Mouse (Mus musculus) embryo, embryonic 11 days (tissue): ENCODE measurements at regions not wholly inside any gene's neighbourhood (a gene's known extent, or its start where the extent isn't known, plus 50 kb on each side); places are given as distances from the start of the nearest gene placed in this dataset.
A peak's percentile ranks its signal among the peaks of the same experiment; 100 is the strongest.

Source experiments
- DNase-seq: peaks from one replicate; pipeline ENCODE4 v3.0.0-alpha.2; 2015

DNA sequence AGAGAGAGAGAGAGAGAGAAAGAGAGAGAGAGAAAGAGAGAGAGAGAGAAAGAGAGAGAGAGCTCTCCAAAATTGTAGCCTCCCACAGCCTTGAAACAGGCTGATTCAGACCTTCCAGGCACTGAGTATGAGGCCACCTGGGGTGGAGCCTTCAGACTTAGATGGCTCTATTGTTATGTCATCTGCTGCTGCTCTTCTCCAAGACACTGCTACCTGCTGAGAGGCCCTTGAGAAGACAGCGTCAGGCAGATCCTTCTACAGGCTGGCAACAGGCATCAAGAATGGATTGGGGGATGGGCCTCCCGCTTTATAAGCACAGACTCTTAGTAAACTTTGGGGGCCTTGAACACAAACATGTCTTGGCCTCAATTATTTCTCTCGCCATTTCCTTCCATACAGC lies 1340.9 kb upstream of the Adgrl3 start:
- peak; percentile 11 for DNase-seq

DNA sequence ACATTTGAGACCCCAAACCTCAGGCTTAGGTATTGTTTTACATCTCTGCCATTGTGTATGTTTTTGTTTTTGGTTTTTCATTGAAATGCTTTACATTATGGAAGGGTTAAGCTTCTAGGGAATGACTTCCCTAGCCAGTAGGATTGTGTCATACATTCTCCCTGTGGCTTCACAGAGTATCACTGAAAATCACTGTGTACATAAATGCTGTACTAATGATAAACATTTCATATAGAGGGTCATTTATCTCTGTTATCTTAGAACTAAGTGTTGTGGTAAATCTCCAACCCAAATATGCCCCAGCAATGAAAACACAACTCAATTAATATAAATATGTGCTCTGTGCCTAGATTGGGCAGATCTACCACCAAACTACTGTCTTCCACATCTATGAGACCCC lies 1339.6 kb upstream of the Adgrl3 start:
- no peak for DNase-seq

DNA sequence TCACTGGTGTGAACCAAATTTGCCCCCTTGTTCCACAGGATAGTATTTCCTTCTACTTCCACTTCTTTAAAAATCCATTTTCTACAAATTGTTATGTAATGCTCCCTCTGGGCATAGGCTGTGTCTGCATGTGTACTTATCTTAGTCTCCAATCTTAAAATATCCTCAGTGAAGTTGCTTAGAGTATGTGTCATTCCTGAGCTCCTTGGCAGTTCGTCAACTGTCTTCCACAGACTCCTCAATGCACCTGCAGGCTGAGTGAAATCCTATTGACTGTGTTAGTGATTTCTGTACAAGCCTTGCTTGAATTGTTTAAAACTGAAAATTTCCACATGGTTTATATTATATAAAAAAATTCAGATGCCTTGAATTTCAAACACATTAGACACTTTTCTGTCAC lies 1313.3 kb upstream of the Adgrl3 start:
- no peak for DNase-seq

DNA sequence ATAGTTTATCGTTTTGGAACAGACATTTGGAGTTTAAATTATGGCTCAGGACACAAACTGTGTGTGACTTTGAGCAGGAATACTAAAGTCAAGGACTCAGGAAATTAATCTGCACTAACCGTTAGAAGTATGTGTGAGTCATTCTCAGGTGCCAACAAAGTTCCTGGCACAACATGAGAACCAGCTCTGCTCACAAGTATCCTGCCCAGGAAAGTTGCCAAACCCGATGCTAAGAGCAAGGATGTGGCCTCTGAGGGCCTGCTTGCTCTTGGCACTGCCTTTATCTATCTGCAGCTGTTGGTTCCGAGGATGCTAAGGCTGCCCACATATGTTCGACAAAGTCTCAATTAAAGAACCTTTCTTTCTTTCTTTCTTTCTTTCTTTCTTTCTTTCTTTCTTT lies 1285.1 kb upstream of the Adgrl3 start:
- no peak for DNase-seq

DNA sequence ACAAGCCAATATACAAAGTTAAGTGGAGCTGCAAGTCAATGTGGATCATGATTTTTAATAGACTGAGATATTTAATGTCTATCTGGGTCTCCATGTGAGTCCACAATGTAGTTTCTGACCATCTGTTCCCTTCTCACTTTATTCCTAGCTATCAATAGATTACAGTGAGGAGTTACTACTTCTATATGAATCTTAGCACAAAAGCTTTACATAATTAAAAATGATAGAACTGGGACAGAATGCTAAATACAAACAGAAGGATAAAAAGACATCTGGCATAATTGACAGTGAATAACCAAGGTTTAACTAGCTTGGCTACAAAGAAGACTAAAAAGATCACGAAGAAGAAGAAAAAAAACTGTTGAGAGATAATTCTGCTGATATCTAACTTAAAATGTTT lies 1235.5 kb upstream of the Adgrl3 start:
- DNase-seq, result no peak

DNA sequence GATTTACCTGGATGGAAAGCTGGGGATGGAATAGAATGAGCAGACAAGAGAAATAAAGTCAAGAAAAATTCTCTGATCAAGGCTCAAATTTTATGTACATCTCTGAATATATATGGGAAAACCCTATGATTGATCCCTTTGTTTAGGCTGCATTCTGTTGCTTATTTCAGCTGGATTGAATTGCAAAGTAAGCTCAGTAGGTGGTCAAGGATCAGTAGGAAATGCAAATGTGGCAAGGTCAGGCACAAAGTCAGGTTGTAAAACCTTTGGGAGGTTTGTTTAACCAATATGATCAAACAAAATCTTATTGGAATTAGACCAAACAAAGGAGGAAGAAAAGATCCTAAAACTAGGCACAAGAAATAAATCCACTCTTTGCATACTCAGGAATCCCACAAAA lies 1193.4 kb upstream of the Adgrl3 start:
- DNase-seq, result no peak

DNA sequence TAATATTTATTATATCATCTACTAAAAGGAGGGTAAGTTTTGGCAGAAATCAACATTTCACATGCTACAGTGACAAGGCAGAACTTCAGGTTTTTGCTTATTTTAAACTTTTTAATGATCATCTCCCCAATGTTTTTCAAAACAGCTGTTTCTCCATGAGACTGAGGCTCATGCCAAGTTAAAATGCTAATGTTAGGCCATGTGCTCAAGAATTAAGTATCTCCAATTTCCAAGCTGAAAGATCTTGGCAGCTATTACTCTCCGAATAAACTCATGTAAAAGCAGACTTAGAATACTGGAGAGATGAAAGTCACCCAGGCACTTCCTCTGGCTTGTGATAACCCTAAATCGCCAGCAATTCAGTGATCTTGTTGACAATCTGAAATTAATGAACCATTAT lies 1173.5 kb upstream of the Adgrl3 start:
- no peak for DNase-seq

DNA sequence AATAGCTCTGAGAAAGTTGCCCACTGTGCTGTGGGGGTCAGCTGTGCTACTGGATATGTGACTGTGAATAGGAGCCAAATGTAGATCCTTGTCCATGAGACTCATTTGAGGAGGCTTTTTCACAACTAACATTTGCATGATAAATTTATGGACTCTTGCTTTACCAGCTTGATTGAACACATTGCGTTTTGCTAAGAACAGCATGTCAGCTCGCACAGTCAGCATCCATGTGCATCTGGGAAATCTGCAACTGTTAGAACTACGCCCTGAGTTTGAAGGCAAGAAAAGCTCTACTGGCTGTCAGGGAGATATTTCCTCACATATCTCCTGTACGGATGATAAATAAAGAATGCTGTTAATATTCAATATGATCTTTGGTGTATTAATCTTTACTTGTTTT lies 1164.1 kb upstream of the Adgrl3 start:
- DNase-seq, result no peak

DNA sequence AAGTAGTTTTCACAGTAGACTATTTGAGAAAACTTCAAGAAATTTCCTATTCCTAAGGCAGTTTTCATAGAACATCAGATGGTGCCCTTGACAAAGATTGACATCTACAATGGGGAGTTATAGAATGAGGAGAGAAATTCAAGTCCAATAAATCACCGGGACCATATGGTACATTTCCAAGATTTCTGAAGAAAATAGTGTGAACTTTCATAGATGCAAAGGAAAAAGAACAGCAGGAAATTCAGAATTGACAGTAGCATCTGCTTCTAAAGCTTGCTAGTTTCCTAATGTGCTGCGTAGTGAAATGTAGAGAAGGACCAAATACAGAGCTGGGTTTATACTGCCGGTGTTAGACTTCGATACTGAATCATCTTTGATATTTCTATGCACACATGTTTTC lies 1119.2 kb upstream of the Adgrl3 start:
- DNase-seq, result no peak

DNA sequence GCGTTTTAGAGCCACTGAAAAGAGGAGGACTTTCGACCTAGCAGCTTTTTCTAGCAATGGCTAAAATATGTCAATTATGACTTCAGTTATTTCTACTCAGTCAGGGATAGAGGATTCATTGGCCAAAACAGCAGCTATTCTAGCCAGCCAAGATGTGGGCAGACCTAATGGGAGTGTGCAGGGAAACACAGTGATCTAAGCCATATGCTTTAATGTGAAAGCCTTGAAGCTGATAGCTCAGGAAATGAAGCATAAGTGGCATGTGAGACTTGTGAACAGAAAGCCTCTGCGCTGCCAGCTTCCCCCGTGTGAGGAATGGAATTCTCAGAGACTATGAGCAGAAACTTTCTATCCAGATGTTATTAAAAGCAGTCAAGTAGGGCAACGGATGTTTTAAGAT lies 1114.6 kb upstream of the Adgrl3 start:
- peak; percentile 37 for DNase-seq
